Mouse (Mus musculus) heart, adult 2 months (tissue): ENCODE data around the gene Prmt1.

Source experiments
- CTCF ChIP-seq: fragments of 200-600 bp; IDR thresholded peaks from 2 replicates; pipeline ENCODE4 v1.8.1; 2022; ENCODE audit warnings: antibody characterized with exemption, mild to moderate bottlenecking, moderate library complexity
- EP300 ChIP-seq: fragments of 200-500 bp; IDR thresholded peaks from 2 replicates; pipeline ENCODE4 v1.6.1; 2011; ENCODE audit warnings: low read depth, low read length, control low read depth; ENCODE audit not compliant: insufficient read depth
- POLR2A ChIP-seq: fragments of 200-500 bp; IDR thresholded peaks from 2 replicates; pipeline ENCODE4 v1.6.1; 2011; ENCODE audit warnings: mild to moderate bottlenecking, low read depth, low read length, control low read depth; ENCODE audit not compliant: insufficient read depth

GRCm38 (mm10) chr7:45012824-45013223, 26.5 kb upstream of the Prmt1 start:
- TF ChIP-seq CTCF (no peak), POLR2A (no peak), EP300 (no peak)
